Mouse (Mus musculus) CH12.LX (cell line): ENCODE measurements around the gene Mdm1. TPM values are rescaled to one million over a fixed set of nuclear protein-coding genes. Genes with fewer than 3 reads are reported as not detected.
"Not testable (repeated sequence)": the region's sequence is repeated elsewhere in the genome, so short reads cannot be mapped to it uniquely, and the experiment has no call there.

ENCODE experiments used
- DNase-seq: peaks from one replicate; pipeline ENCODE4 v3.0.0-alpha.2; 2013; ENCODE audit errors: extremely low read depth
- H3K27ac ChIP-seq: 2 replicates; pipeline ENCODE4 v1.5.1; 2012; ENCODE audit warnings: low read depth, mild to moderate bottlenecking, control low read depth, moderate library complexity; ENCODE audit not compliant: insufficient read depth
- H3K27me3 ChIP-seq: replicated peaks from 2 replicates; pipeline ENCODE3; 2012; ENCODE audit warnings: inconsistent platforms
- H3K36me3 ChIP-seq, 2 experiments: replicated peaks in 1 of 2; 2 replicates each; pipeline versions ENCODE3 to v1.6.1; 2012; ENCODE audit warnings: inconsistent platforms in 1 of 2, low read length in 1 of 2, mild to moderate bottlenecking in 1 of 2, mixed read lengths in 1 of 2, moderate library complexity in 1 of 2; ENCODE audit not compliant: control insufficient read depth in 1 of 2, insufficient read depth in 1 of 2
- H3K4me1 ChIP-seq, 2 experiments: 2 replicates each; pipeline ENCODE4 v1.6.1; 2012; ENCODE audit warnings: inconsistent platforms in 1 of 2, moderate library complexity in 1 of 2; ENCODE audit not compliant: insufficient read depth in 2 of 2, control insufficient read depth in 1 of 2
- H3K4me2 ChIP-seq: 2 replicates; pipeline ENCODE4 v1.6.1; 2012; ENCODE audit warnings: low read depth, mild to moderate bottlenecking, control low read depth; ENCODE audit not compliant: poor library complexity, insufficient read depth, severe bottlenecking
- H3K4me3 ChIP-seq, 3 experiments: fragments of 150-350 bp in 1 of 3; sonication (generic) in 1 of 3; replicated peaks in 1 of 3; 2 replicates each; pipeline versions ENCODE3 to v1.5.1; 2011 to 2012; ENCODE audit warnings: low read depth in 2 of 3, low read length in 2 of 3, mild to moderate bottlenecking in 2 of 3, moderate library complexity in 2 of 3, control low read depth in 1 of 3, improper control_type of control experiment in 1 of 3, inconsistent platforms in 1 of 3, mixed read lengths in 1 of 3; ENCODE audit not compliant: poor library complexity in 1 of 3
- H3K79me2 ChIP-seq: replicated peaks from 2 replicates; pipeline ENCODE4 v1.6.1; 2012; ENCODE audit warnings: mild to moderate bottlenecking, moderate library complexity; ENCODE audit not compliant: control insufficient read depth, poor library complexity, insufficient read depth, severe bottlenecking; ENCODE audit errors: extremely low read depth
- H3K9ac ChIP-seq: 2 replicates; pipeline ENCODE4 v1.6.1; 2012; ENCODE audit warnings: low read depth, mild to moderate bottlenecking, control low read depth, moderate library complexity; ENCODE audit not compliant: insufficient read depth
- H3K9me3 ChIP-seq: replicated peaks from 2 replicates; pipeline ENCODE3; 2012; ENCODE audit warnings: low read length, inconsistent platforms, mixed read lengths
- HCFC1 ChIP-seq: IDR thresholded peaks from 2 replicates; pipeline ENCODE4 v1.6.1; 2012; ENCODE audit warnings: low read depth, mild to moderate bottlenecking, inconsistent platforms, low read length, improper control_type of control experiment
- MAFK ChIP-seq: IDR thresholded peaks from 2 replicates; pipeline ENCODE4 v1.6.1; 2011; ENCODE audit warnings: low read length, improper control_type of control experiment; ENCODE audit not compliant: insufficient replicate concordance
- RAD21 ChIP-seq: IDR thresholded peaks from 2 replicates; pipeline ENCODE4 v1.6.1; 2011; ENCODE audit warnings: low read depth, mild to moderate bottlenecking, low read length, improper control_type of control experiment, moderate library complexity
- SMC3 ChIP-seq: IDR thresholded peaks from 2 replicates; pipeline ENCODE4 v1.6.1; 2011; ENCODE audit warnings: low read depth, low read length, improper control_type of control experiment
- dilution Hi-C: fragments of 300-500 bp; cut with MboI; formaldehyde crosslinking; loops from 2 replicates; pipeline ENCODE4 v1.14.3; 2020; ENCODE audit warnings: low sequenced_read_pairs; ENCODE audit not compliant: extremely low pct_unique_long_range_greater_than_20kb, extremely low pct_ligation_motif_present
- in situ Hi-C: fragments of 300-500 bp; cut with MboI; formaldehyde crosslinking; loops from 3 replicates; pipeline ENCODE4 v1.14.3; 2019; ENCODE audit warnings: low sequenced_read_pairs, low pct_ligation_motif_present, low pct_unique_long_range_greater_than_20kb, mixed read lengths
- polyA plus RNA-seq: library from polyadenylated mRNA; unstranded; fragments of >175 nt; gene quantifications from 2 replicates; pipeline ENCODE4 v1.2.1, GENCODE M21; 2012; ENCODE audit warnings: low read depth; ENCODE audit not compliant: insufficient read length
- total RNA-seq, 2 experiments: library from RNA; depleted of rRNA; stranded (reverse); fragments of 300-350 nt in 1 of 2; fragments of >200 nt in 1 of 2; gene quantifications; 2 replicates each; pipeline ENCODE4 v1.2.3; 2012 to 2014

Gene Mdm1
- total and polyA plus RNA-seq, 3 experiments = 6.8 to 10.4 (median 9.7) TPM

DNA sequence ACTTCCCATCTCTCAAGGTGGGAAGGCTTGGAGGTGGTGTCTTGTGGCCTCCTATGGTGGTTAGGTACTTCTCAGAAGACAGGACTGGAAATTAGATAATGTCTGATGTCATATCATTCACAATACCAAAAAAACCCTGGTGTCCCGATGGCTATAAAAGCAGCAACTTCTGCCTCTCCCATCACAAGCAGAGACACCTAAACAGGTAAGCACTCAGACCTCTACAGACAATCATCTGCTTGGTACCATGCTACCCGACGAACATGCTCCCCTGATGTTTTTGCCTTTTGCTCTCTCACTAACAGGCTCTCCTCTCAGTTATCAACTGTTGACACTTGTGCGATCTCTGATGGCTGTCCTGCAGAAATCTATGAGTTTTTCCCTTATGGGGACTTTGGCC lies 63.0 kb downstream of the Mdm1 start, which contains the start of gene Il22:
Gene Il22 (plus strand): TSS at position 301 of the 400 bp plus-strand sequence.
- dilution Hi-C loops (no loop called here), in situ Hi-C loops (no loop called here)
- Histone ChIP-seq H3K27ac (no peak within 1 kb of the TSS), H3K79me2 (no peaks in the 10 kb centered on the region), H3K4me3 (no peak within 1 kb of the TSS), H3K9ac (no peak within 1 kb of the TSS), H3K4me1 (no peaks in the 10 kb centered on the region), H3K9me3 (no peaks in the 10 kb centered on the region), H3K27me3 (no peaks in the 10 kb centered on the region), H3K36me3 (no peaks in the 10 kb centered on the region), H3K4me2 (no peak within 1 kb of the TSS)
- TF ChIP-seq RAD21 (no peak), MAFK (no peak), SMC3 (no peak), HCFC1 (no peak)
- DNase-seq = no peak

DNA sequence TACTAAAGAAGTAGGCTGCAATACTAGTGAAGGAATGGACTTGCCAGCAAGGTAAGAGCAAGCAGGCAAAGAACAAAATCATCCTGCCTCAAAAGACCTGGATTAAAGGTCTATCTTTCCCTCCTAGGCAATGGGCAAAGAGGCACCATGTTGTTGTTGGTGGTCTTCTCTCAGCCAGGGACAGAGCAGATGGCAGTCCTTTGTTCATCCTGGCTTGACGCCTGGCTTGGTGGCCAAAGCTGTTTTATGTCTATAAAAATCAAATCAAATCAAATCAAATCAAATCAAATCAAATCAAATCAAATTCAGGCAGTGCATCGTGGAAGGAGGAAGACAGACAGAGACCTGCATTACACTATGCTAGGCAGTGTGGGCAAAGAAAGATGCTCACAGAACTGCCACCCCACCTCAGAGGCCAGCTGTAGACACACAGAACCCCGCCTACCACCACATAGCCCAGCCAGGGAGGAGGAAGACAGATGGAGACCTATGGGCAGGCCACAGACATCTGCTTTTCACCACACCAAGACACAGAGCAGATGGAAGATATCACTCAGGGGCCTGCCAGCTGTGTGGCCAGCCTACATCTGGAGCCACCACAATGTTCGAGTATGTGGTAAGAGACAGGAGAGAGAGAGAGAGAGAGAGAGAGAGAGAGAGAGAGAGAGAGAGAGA lies 74.2 kb downstream of the Mdm1 start:
- H3K9ac ChIP-seq, DNase-seq, in situ Hi-C loops, H3K36me3 ChIP-seq, H3K4me2 ChIP-seq, H3K79me2 ChIP-seq, H3K9me3 ChIP-seq, H3K27ac ChIP-seq, H3K27me3 ChIP-seq, dilution Hi-C loops, H3K4me1 ChIP-seq, H3K4me3 ChIP-seq: not testable (repeated sequence)

Other genes starting within 250 kb of the Mdm1 start
- gene Il22, start 63.1 kb downstream of the Mdm1 start, total RNA-seq (2012; rRNA removed) = not detected in 2 replicates
- not detected in 2 replicates for gene Il22, start 63.1 kb downstream of the Mdm1 start, total RNA-seq (2014; rRNA removed)
- not detected in 2 replicates for gene Il22, start 63.1 kb downstream of the Mdm1 start, polyA plus RNA-seq
- 0.04 TPM in 1 of 2 replicates, not detected in the other for gene Gm32717, start 99.0 kb downstream of the Mdm1 start, total RNA-seq (2012; rRNA removed)
- gene Gm32717, start 99.0 kb downstream of the Mdm1 start, total RNA-seq (2014; rRNA removed) = 0.21 and 0.22 TPM in 2 replicates
- gene Gm32717, start 99.0 kb downstream of the Mdm1 start, polyA plus RNA-seq = not detected in 2 replicates
- gene Gm32802, start 116.9 kb downstream of the Mdm1 start, total RNA-seq (2012; rRNA removed) = 0.04 TPM in 1 of 2 replicates, not detected in the other
- 0.21 and 0.22 TPM in 2 replicates for gene Gm32802, start 116.9 kb downstream of the Mdm1 start, total RNA-seq (2014; rRNA removed)
- gene Gm32802, start 116.9 kb downstream of the Mdm1 start, polyA plus RNA-seq = not detected in 2 replicates
- not detected in 2 replicates for gene Iltifb, start 153.2 kb downstream of the Mdm1 start, total RNA-seq (2012; rRNA removed)
- gene Iltifb, start 153.2 kb downstream of the Mdm1 start, total RNA-seq (2014; rRNA removed) = not detected in 2 replicates
- not detected in 2 replicates for gene Iltifb, start 153.2 kb downstream of the Mdm1 start, polyA plus RNA-seq
- not detected in 2 replicates for gene Gm9040, start 185.2 kb downstream of the Mdm1 start, total RNA-seq (2012; rRNA removed)
- gene Gm9040, start 185.2 kb downstream of the Mdm1 start, total RNA-seq (2014; rRNA removed) = not detected in 2 replicates
- gene Gm9040, start 185.2 kb downstream of the Mdm1 start, polyA plus RNA-seq = not detected in 2 replicates
- not detected in 2 replicates for gene Gm9044, start 190.6 kb downstream of the Mdm1 start, total RNA-seq (2012; rRNA removed)
- gene Gm9044, start 190.6 kb downstream of the Mdm1 start, total RNA-seq (2014; rRNA removed) = not detected in 2 replicates
- not detected in 2 replicates for gene Gm9044, start 190.6 kb downstream of the Mdm1 start, polyA plus RNA-seq
- 0.08 and 0.13 TPM in 2 replicates for gene Gm9045, start 196.0 kb downstream of the Mdm1 start, total RNA-seq (2012; rRNA removed)
- 0.27 and 0.34 TPM in 2 replicates for gene Gm9045, start 196.0 kb downstream of the Mdm1 start, total RNA-seq (2014; rRNA removed)
- not detected in 2 replicates for gene Gm9045, start 196.0 kb downstream of the Mdm1 start, polyA plus RNA-seq
- not detected in 2 replicates for gene Gm9046, start 201.4 kb downstream of the Mdm1 start, total RNA-seq (2012; rRNA removed)
- gene Gm9046, start 201.4 kb downstream of the Mdm1 start, total RNA-seq (2014; rRNA removed) = not detected in 2 replicates
- not detected in 2 replicates for gene Gm9046, start 201.4 kb downstream of the Mdm1 start, polyA plus RNA-seq
- gene Gm9048, start 206.9 kb downstream of the Mdm1 start, total RNA-seq (2012; rRNA removed) = not detected in 2 replicates
- gene Gm9048, start 206.9 kb downstream of the Mdm1 start, total RNA-seq (2014; rRNA removed) = not detected in 2 replicates
- not detected in 2 replicates for gene Gm9048, start 206.9 kb downstream of the Mdm1 start, polyA plus RNA-seq
- 0.08 and 0.13 TPM in 2 replicates for gene Gm9049, start 212.3 kb downstream of the Mdm1 start, total RNA-seq (2012; rRNA removed)
- gene Gm9049, start 212.3 kb downstream of the Mdm1 start, total RNA-seq (2014; rRNA removed) = 0.27 and 0.34 TPM in 2 replicates
- not detected in 2 replicates for gene Gm9049, start 212.3 kb downstream of the Mdm1 start, polyA plus RNA-seq